Mouse (Mus musculus) embryo, embryonic 11 days (tissue): ENCODE measurements around the gene Arhgap28.
"Not testable (repeated sequence)": the region's sequence is repeated elsewhere in the genome, so short reads cannot be mapped to it uniquely, and the experiment has no call there.

Experiments
- DNase-seq: peaks from one replicate; pipeline ENCODE4 v3.0.0-alpha.2; 2015

The Arhgap28 gene

GRCm38 (mm10) chr17:67866541-67867241, 137.2 kb downstream of the Arhgap28 start:
- peak; percentile 86 for DNase-seq

GRCm38 (mm10) chr17:67866026-67866425, 137.9 kb downstream of the Arhgap28 start:
- DNase-seq: peak; percentile 19

GRCm38 (mm10) chr17:67864912-67865311, 139.0 kb downstream of the Arhgap28 start:
- no peak for DNase-seq

GRCm38 (mm10) chr17:67864363-67864762, 139.6 kb downstream of the Arhgap28 start:
- DNase-seq: no peak

GRCm38 (mm10) chr17:67861744-67862535, 142.0 kb downstream of the Arhgap28 start:
- DNase-seq: peak; percentile 71

- DNase-seq: no peak
These were observed 142.8 kb downstream of the Arhgap28 start for GRCm38 (mm10) chr17:67861080-67861630.

GRCm38 (mm10) chr17:67841494-67841893, 162.4 kb downstream of the Arhgap28 start:
- DNase-seq: not testable (repeated sequence)

- no peak for DNase-seq
These were observed 165.0 kb downstream of the Arhgap28 start for GRCm38 (mm10) chr17:67838948-67839347.

GRCm38 (mm10) chr17:67837351-67838090, 166.4 kb downstream of the Arhgap28 start:
- DNase-seq: peak; percentile 73

GRCm38 (mm10) chr17:67836146-67836895, 167.6 kb downstream of the Arhgap28 start:
- no peak for DNase-seq

GRCm38 (mm10) chr17:67827431-67827830, 176.5 kb downstream of the Arhgap28 start:
- no peak for DNase-seq

GRCm38 (mm10) chr17:67816916-67817315, 187.0 kb downstream of the Arhgap28 start:
- no peak for DNase-seq

- DNase-seq: no peak
These were observed 188.2 kb downstream of the Arhgap28 start for GRCm38 (mm10) chr17:67815720-67816119.

- DNase-seq: no peak
These were observed 190.3 kb downstream of the Arhgap28 start for GRCm38 (mm10) chr17:67813666-67814065.

GRCm38 (mm10) chr17:67809171-67809570, 194.7 kb downstream of the Arhgap28 start:
- DNase-seq: no peak
